In the genomic region with DNA sequence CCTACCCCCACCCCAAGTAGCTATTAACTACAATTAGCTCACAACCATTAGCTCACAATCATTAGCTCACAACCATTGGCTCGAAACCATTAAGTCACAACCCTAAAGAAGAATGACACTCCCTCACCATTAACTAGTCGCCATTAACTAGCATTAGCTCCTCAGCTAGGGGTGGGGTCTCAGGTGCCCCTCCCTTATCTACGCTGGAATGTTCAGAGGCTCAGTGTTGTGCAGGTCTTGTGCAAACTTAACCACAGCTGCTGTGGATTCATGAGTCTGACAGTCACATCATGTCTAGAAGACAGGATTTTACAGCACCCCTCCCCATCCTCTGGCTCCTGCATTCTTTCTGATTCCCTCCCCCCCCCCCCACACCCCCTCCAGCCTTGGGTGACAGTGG, we compare ENCODE assay signal across 25 mouse cellular contexts. TPM values are rescaled to one million over a fixed set of nuclear protein-coding genes. Genes with fewer than 3 reads are reported as not detected.
DNase-seq lines count a peak whose midpoint lies in the region; ATAC-seq lines count a peak whose summit lies in the region.
"Had no signal": no experiment of that assay in that cellular context is flagged by ENCODE, and none has a peak within 500 bp of the region (broad histone marks: within the 10 kb centered on the region; RNA-seq: fewer than 3 reads in every experiment).

No protein-coding gene starts in this region.

- H3K4me2 ChIP-seq in forebrain, embryonic 11.5 days (ENCODE audit: low read depth, low read length, severe bottlenecking), result no peak overlapping the region
- H3K4me2 ChIP-seq in forebrain, embryonic 12.5 days, result no peak overlapping the region
- no peak overlapping the region for H3K4me2 ChIP-seq in kidney, embryonic 15.5 days
- H3K4me2 ChIP-seq in midbrain, embryonic 12.5 days (replicated peaks), result no peak overlapping the region
- no peak overlapping the region for H3K4me2 ChIP-seq in neural tube, embryonic 15.5 days
- H3K4me2 ChIP-seq: embryonic facial prominence, embryonic 13.5 days; heart, embryonic 13.5 days; hindbrain, embryonic 12.5 days; intestine, embryonic 15.5 days; liver, embryonic 13.5 days had no signal

- 89% methylated on average over 3 of the region's 3 CpGs for WGBS in forebrain, embryonic 11.5 days
- WGBS in forebrain, embryonic 12.5 days, result 81% methylated on average over 3 of the region's 3 CpGs
- WGBS in kidney, embryonic 15.5 days, result 65% methylated on average over 3 of the region's 3 CpGs
- 91% methylated on average over 3 of the region's 3 CpGs for WGBS in midbrain, embryonic 12.5 days
- 90% methylated on average over 3 of the region's 3 CpGs for WGBS in midbrain, embryonic 10.5 days
- 62% methylated on average over 3 of the region's 3 CpGs for WGBS in neural tube, embryonic 15.5 days

- H3K27me3 ChIP-seq in forebrain, embryonic 11.5 days (ENCODE audit: control insufficient read depth, insufficient read depth, low read length), result no peaks in the 10 kb centered on the region
- H3K27me3 ChIP-seq in forebrain, embryonic 12.5 days, result no peaks in the 10 kb centered on the region
- no peaks in the 10 kb centered on the region for H3K27me3 ChIP-seq in kidney, embryonic 15.5 days
- no peaks in the 10 kb centered on the region for H3K27me3 ChIP-seq in midbrain, embryonic 12.5 days
- H3K27me3 ChIP-seq in midbrain, embryonic 10.5 days (ENCODE audit: low read depth, poor library complexity, severe bottlenecking), result no peaks in the 10 kb centered on the region
- H3K27me3 ChIP-seq in neural tube, embryonic 15.5 days (replicated peaks), result no peaks in the 10 kb centered on the region
- H3K27me3 ChIP-seq: embryonic facial prominence, embryonic 13.5 days; heart, embryonic 13.5 days; hindbrain, embryonic 12.5 days; intestine, embryonic 15.5 days; liver, embryonic 13.5 days had no signal

- ATAC-seq in forebrain, embryonic 11.5 days (replicated peaks; ENCODE audit: low FRiP score), result 0 out of 2 replicates have a peak, but pooled peaks have one; percentile 33
- no peak for ATAC-seq in forebrain, embryonic 12.5 days (ENCODE audit: low FRiP score)
- 0 out of 2 replicates have a peak, but pooled peaks have one; percentile 33 for ATAC-seq in kidney, embryonic 15.5 days (replicated peaks; ENCODE audit: low FRiP score)
- ATAC-seq in midbrain, embryonic 12.5 days (ENCODE audit: low FRiP score, low read depth), result 0 out of 2 replicates have a peak, but pooled peaks have one; percentile 47
- peak; percentile 29 for ATAC-seq in neural tube, embryonic 15.5 days (ENCODE audit: low FRiP score)

- H3K9me3 ChIP-seq in forebrain, embryonic 11.5 days (ENCODE audit: control insufficient read depth, low read length), result no peaks in the 10 kb centered on the region
- H3K9me3 ChIP-seq in forebrain, embryonic 12.5 days, result no peaks in the 10 kb centered on the region
- no peaks in the 10 kb centered on the region for H3K9me3 ChIP-seq in kidney, embryonic 15.5 days (replicated peaks)
- no peaks in the 10 kb centered on the region for H3K9me3 ChIP-seq in midbrain, embryonic 12.5 days
- H3K9me3 ChIP-seq in midbrain, embryonic 10.5 days (replicated peaks), result no peaks in the 10 kb centered on the region
- H3K9me3 ChIP-seq in neural tube, embryonic 15.5 days (replicated peaks), result no peaks in the 10 kb centered on the region
- H3K9me3 ChIP-seq: embryonic facial prominence, embryonic 13.5 days; forebrain, embryonic 10.5 days; G1E; heart, embryonic 13.5 days; hindbrain, embryonic 12.5 days; intestine, embryonic 15.5 days; liver, embryonic 13.5 days; megakaryocyte, embryonic 14.5 days had no signal

- H3K4me1 ChIP-seq in forebrain, embryonic 11.5 days (replicated peaks; ENCODE audit: control insufficient read depth, insufficient read depth, low read length), result no peaks in the 10 kb centered on the region
- no peaks in the 10 kb centered on the region for H3K4me1 ChIP-seq in forebrain, embryonic 12.5 days
- no peaks in the 10 kb centered on the region for H3K4me1 ChIP-seq in kidney, embryonic 15.5 days
- H3K4me1 ChIP-seq in midbrain, embryonic 12.5 days, result no peaks in the 10 kb centered on the region
- no peaks in the 10 kb centered on the region for H3K4me1 ChIP-seq in midbrain, embryonic 10.5 days
- H3K4me1 ChIP-seq in neural tube, embryonic 15.5 days, result no peaks in the 10 kb centered on the region
- H3K4me1 ChIP-seq: embryonic facial prominence, embryonic 13.5 days; forebrain, embryonic 10.5 days; hindbrain, embryonic 12.5 days; intestine, embryonic 15.5 days; liver, embryonic 13.5 days had no signal

- no peak overlapping the region for H3K4me3 ChIP-seq in forebrain, embryonic 11.5 days (ENCODE audit: low read depth, low read length)
- no peak overlapping the region for H3K4me3 ChIP-seq in forebrain, embryonic 12.5 days (replicated peaks)
- H3K4me3 ChIP-seq in kidney, embryonic 15.5 days (replicated peaks), result no peak overlapping the region
- H3K4me3 ChIP-seq in midbrain, embryonic 12.5 days, result no peak overlapping the region
- H3K4me3 ChIP-seq in midbrain, embryonic 10.5 days, result no peak overlapping the region
- H3K4me3 ChIP-seq in neural tube, embryonic 15.5 days (replicated peaks), result no peak overlapping the region
- H3K4me3 ChIP-seq: embryonic facial prominence, embryonic 13.5 days; forebrain, embryonic 10.5 days; heart, embryonic 13.5 days; hindbrain, embryonic 12.5 days; intestine, embryonic 15.5 days; liver, embryonic 13.5 days; megakaryocyte, embryonic 14.5 days had no signal

- DNase-seq in forebrain, embryonic 11.5 days (ENCODE audit: low spot score), result no peak
- no peak for DNase-seq in kidney, postnatal 14 days
- DNase-seq in midbrain, embryonic 10.5 days (ENCODE audit: low spot score), result no peak
- DNase-seq in adrenal gland, adult (ENCODE audit: inconsistent age in 2 of 2, low spot score in 1 of 2), result no peak

- no peak overlapping the region for H3K27ac ChIP-seq in forebrain, embryonic 11.5 days (ENCODE audit: low read depth, low read length)
- H3K27ac ChIP-seq in forebrain, embryonic 12.5 days, result no peak overlapping the region
- no peak overlapping the region for H3K27ac ChIP-seq in kidney, embryonic 15.5 days
- no peak overlapping the region for H3K27ac ChIP-seq in midbrain, embryonic 12.5 days (replicated peaks)
- H3K27ac ChIP-seq in midbrain, embryonic 10.5 days (replicated peaks), result no peak overlapping the region
- H3K27ac ChIP-seq in neural tube, embryonic 15.5 days (replicated peaks), result no peak overlapping the region
- H3K27ac ChIP-seq: embryonic facial prominence, embryonic 13.5 days; forebrain, embryonic 10.5 days; heart, embryonic 13.5 days; hindbrain, embryonic 12.5 days; hindbrain, postnatal 0 days; intestine, embryonic 15.5 days; kidney, postnatal 0 days; liver, embryonic 13.5 days; stomach, postnatal 0 days had no signal

- no peak overlapping the region for H3K9ac ChIP-seq in forebrain, embryonic 11.5 days (ENCODE audit: low read length)
- no peak overlapping the region for H3K9ac ChIP-seq in forebrain, embryonic 12.5 days
- no peak overlapping the region for H3K9ac ChIP-seq in kidney, embryonic 15.5 days
- H3K9ac ChIP-seq in midbrain, embryonic 12.5 days (replicated peaks), result no peak overlapping the region
- no peak overlapping the region for H3K9ac ChIP-seq in neural tube, embryonic 15.5 days (replicated peaks)
- H3K9ac ChIP-seq: embryonic facial prominence, embryonic 13.5 days; heart, embryonic 13.5 days; hindbrain, embryonic 12.5 days; intestine, embryonic 15.5 days; liver, embryonic 13.5 days had no signal

- no peaks in the 10 kb centered on the region for H3K36me3 ChIP-seq in forebrain, embryonic 11.5 days (ENCODE audit: control insufficient read depth, insufficient read depth, low read length)
- H3K36me3 ChIP-seq in forebrain, embryonic 12.5 days (replicated peaks), result no peaks in the 10 kb centered on the region
- no peaks in the 10 kb centered on the region for H3K36me3 ChIP-seq in kidney, embryonic 15.5 days
- H3K36me3 ChIP-seq in midbrain, embryonic 12.5 days, result no peaks in the 10 kb centered on the region
- no peaks in the 10 kb centered on the region for H3K36me3 ChIP-seq in midbrain, embryonic 10.5 days
- no peaks in the 10 kb centered on the region for H3K36me3 ChIP-seq in neural tube, embryonic 15.5 days
- H3K36me3 ChIP-seq: embryonic facial prominence, embryonic 13.5 days; forebrain, embryonic 10.5 days; G1E; heart, embryonic 13.5 days; hindbrain, embryonic 12.5 days; intestine, embryonic 15.5 days; liver, embryonic 13.5 days had no signal

RNA-seq across cellular contexts. Expression of gene Slc46a2, which starts 12.8 kb away (rescaled TPM):
- not detected in 2 replicates for polyA plus RNA-seq in forebrain, embryonic 11.5 days (2014; fragmentation: Nextera tagmentation; extraction: Ambion mirVana)
- 0.06 TPM in 1 of 2 replicates, not detected in the other for polyA plus RNA-seq in forebrain, embryonic 12.5 days (2016; fragmentation: Nextera tagmentation; extraction: Ambion mirVana)
- polyA plus RNA-seq in kidney, embryonic 15.5 days (2015; fragmentation: Nextera tagmentation; extraction: Ambion mirVana), result 0.05 TPM in 1 of 2 replicates, not detected in the other
- polyA plus RNA-seq in midbrain, embryonic 12.5 days (2016; fragmentation: Nextera tagmentation; extraction: Ambion mirVana), result not detected in 2 replicates
- polyA plus RNA-seq in midbrain, embryonic 10.5 days (2016; fragmentation: Nextera tagmentation; extraction: Ambion mirVana), result not detected in 2 replicates
- polyA plus RNA-seq in neural tube, embryonic 15.5 days (2015; fragmentation: Nextera tagmentation; extraction: Ambion mirVana), result 0.09 and 21.1 TPM in 2 replicates
- polyA plus RNA-seq: forebrain, embryonic 10.5 days; G1E; intestine, embryonic 15.5 days; large intestine, adult 2 months; liver, embryonic 13.5 days; spleen, adult 2 months had no signal

RNA-seq across cellular contexts. Expression of gene Mup4, which starts 32.8 kb away (rescaled TPM):
- not detected in 2 replicates for polyA plus RNA-seq in forebrain, embryonic 11.5 days (2014; fragmentation: Nextera tagmentation; extraction: Ambion mirVana)
- polyA plus RNA-seq in forebrain, embryonic 12.5 days (2016; fragmentation: Nextera tagmentation; extraction: Ambion mirVana), result not detected in 2 replicates
- polyA plus RNA-seq in kidney, embryonic 15.5 days (2015; fragmentation: Nextera tagmentation; extraction: Ambion mirVana), result not detected in 2 replicates
- not detected in 2 replicates for polyA plus RNA-seq in midbrain, embryonic 12.5 days (2016; fragmentation: Nextera tagmentation; extraction: Ambion mirVana)
- not detected in 2 replicates for polyA plus RNA-seq in midbrain, embryonic 10.5 days (2016; fragmentation: Nextera tagmentation; extraction: Ambion mirVana)
- not detected in 2 replicates for polyA plus RNA-seq in neural tube, embryonic 15.5 days (2015; fragmentation: Nextera tagmentation; extraction: Ambion mirVana)
- polyA plus RNA-seq: embryonic facial prominence, embryonic 13.5 days; forebrain, embryonic 10.5 days; G1E; heart, embryonic 13.5 days; hindbrain, embryonic 12.5 days; hindbrain, postnatal 0 days; intestine, embryonic 15.5 days; kidney, adult 2 months; kidney, postnatal 0 days; large intestine, adult 2 months; limb, embryonic 14.5 days; liver, embryonic 13.5 days; lung, adult 2 months; spleen, adult 2 months; stomach, postnatal 0 days; thymus, adult 2 months had no signal

RNA-seq across cellular contexts. Expression of gene Mup6, which starts 36.4 kb away (rescaled TPM):
- not detected in 2 replicates for polyA plus RNA-seq in forebrain, embryonic 11.5 days (2014; fragmentation: Nextera tagmentation; extraction: Ambion mirVana)
- polyA plus RNA-seq in forebrain, embryonic 12.5 days (2016; fragmentation: Nextera tagmentation; extraction: Ambion mirVana), result not detected in 2 replicates
- not detected in 2 replicates for polyA plus RNA-seq in kidney, embryonic 15.5 days (2015; fragmentation: Nextera tagmentation; extraction: Ambion mirVana)
- not detected in 2 replicates for polyA plus RNA-seq in midbrain, embryonic 12.5 days (2016; fragmentation: Nextera tagmentation; extraction: Ambion mirVana)
- not detected in 2 replicates for polyA plus RNA-seq in midbrain, embryonic 10.5 days (2016; fragmentation: Nextera tagmentation; extraction: Ambion mirVana)
- not detected in 2 replicates for polyA plus RNA-seq in neural tube, embryonic 15.5 days (2015; fragmentation: Nextera tagmentation; extraction: Ambion mirVana)
- polyA plus RNA-seq: embryonic facial prominence, embryonic 13.5 days; forebrain, embryonic 10.5 days; G1E; heart, embryonic 13.5 days; hindbrain, embryonic 12.5 days; intestine, embryonic 15.5 days; kidney, adult 2 months; kidney, postnatal 0 days; large intestine, adult 2 months; limb, embryonic 14.5 days; liver, embryonic 13.5 days; lung, adult 2 months; spleen, adult 2 months; stomach, postnatal 0 days; thymus, adult 2 months had no signal
